Mouse (Mus musculus) MEL-GATA-1-ER (cell line): ENCODE data around the gene A630089N07Rik.
"Not testable (repeated sequence)": the region's sequence is repeated elsewhere in the genome, so short reads cannot be mapped to it uniquely, and the experiment has no call there.

ENCODE experiments used
- DNase-seq: peaks from one replicate; pipeline ENCODE4 v3.0.0-alpha.2; 2012; ENCODE audit warnings: low read depth; ENCODE audit errors: extremely low read depth

Gene A630089N07Rik

GRCm38 (mm10) chr16:98081889-98082818, at the start of gene A630089N07Rik:
TSS of gene A630089N07Rik (minus strand) at chr16:98082450.
- DNase-seq = peak; percentile 89

- no peak for DNase-seq
These were observed 24.9 kb upstream of the A630089N07Rik start for GRCm38 (mm10) chr16:98107109-98107508.

GRCm38 (mm10) chr16:98081550-98081888, 731 bp downstream of the A630089N07Rik start:
- DNase-seq = not testable (repeated sequence)

GRCm38 (mm10) chr16:98081140-98081539, 1.1 kb downstream of the A630089N07Rik start:
- DNase-seq = not testable (repeated sequence)

GRCm38 (mm10) chr16:98079382-98079781, 2.9 kb downstream of the A630089N07Rik start:
- not testable (repeated sequence) for DNase-seq

GRCm38 (mm10) chr16:98041676-98042075, 40.6 kb downstream of the A630089N07Rik start:
- peak; percentile 48 for DNase-seq

GRCm38 (mm10) chr16:98034971-98035370, 47.3 kb downstream of the A630089N07Rik start:
- DNase-seq = not testable (repeated sequence)

GRCm38 (mm10) chr16:98026186-98026585, 56.1 kb downstream of the A630089N07Rik start:
- DNase-seq = not testable (repeated sequence)

GRCm38 (mm10) chr16:98022657-98023345, 59.4 kb downstream of the A630089N07Rik start:
- peak; percentile 94 for DNase-seq

GRCm38 (mm10) chr16:98022081-98022480, 60.2 kb downstream of the A630089N07Rik start:
- DNase-seq = peak; percentile 69

GRCm38 (mm10) chr16:97997383-97997731, 84.9 kb downstream of the A630089N07Rik start:
- DNase-seq = not testable (repeated sequence)

GRCm38 (mm10) chr16:97996616-97997382, 85.5 kb downstream of the A630089N07Rik start, which contains the start of gene B230307C23Rik:
TSS of gene B230307C23Rik (plus strand) at chr16:97997315.
- DNase-seq = peak; percentile 87

- DNase-seq = peak; percentile 68
These were observed 86.2 kb downstream of the A630089N07Rik start for GRCm38 (mm10) chr16:97995849-97996615.

- DNase-seq = not testable (repeated sequence)
These were observed 89.8 kb downstream of the A630089N07Rik start for GRCm38 (mm10) chr16:97992477-97992876.

- DNase-seq = no peak
These were observed 90.7 kb downstream of the A630089N07Rik start for GRCm38 (mm10) chr16:97991517-97991916.

- no peak for DNase-seq
These were observed 97.7 kb downstream of the A630089N07Rik start for GRCm38 (mm10) chr16:97984589-97984988.

GRCm38 (mm10) chr16:97981362-97981761, 100.9 kb downstream of the A630089N07Rik start:
- no peak for DNase-seq

GRCm38 (mm10) chr16:97977722-97978121, 104.5 kb downstream of the A630089N07Rik start:
- no peak for DNase-seq

GRCm38 (mm10) chr16:97977277-97977676, 105.0 kb downstream of the A630089N07Rik start:
- DNase-seq = no peak

GRCm38 (mm10) chr16:97963956-97964540, 118.2 kb downstream of the A630089N07Rik start:
- DNase-seq = no peak
